Mouse (Mus musculus) G1E (cell line): ENCODE data around the gene Phf1.

Experiments
- CTCF ChIP-seq: IDR thresholded peaks from 2 replicates; pipeline ENCODE4 v1.5.1; 2012; ENCODE audit warnings: low read depth, low read length, inconsistent platforms, mixed read lengths
- GATA1 ChIP-seq: IDR thresholded peaks from 2 replicates; pipeline ENCODE4 v1.6.1; 2012; ENCODE audit warnings: borderline replicate concordance, low read length, inconsistent platforms, mixed read lengths
- GATA2 ChIP-seq: IDR thresholded peaks from 2 replicates; pipeline ENCODE4 v1.6.1; 2012; ENCODE audit warnings: low read depth, low read length, inconsistent platforms, borderline replicate concordance
- POLR2AphosphoS5 ChIP-seq: IDR thresholded peaks from 2 replicates; pipeline ENCODE4 v1.6.1; 2012; ENCODE audit warnings: low read depth, low read length, inconsistent platforms; ENCODE audit not compliant: insufficient replicate concordance
- TAL1 ChIP-seq: conservative IDR thresholded peaks from 2 replicates; pipeline ENCODE4 v1.6.1; 2012; ENCODE audit warnings: low read depth, low read length, inconsistent platforms, mixed read lengths

DNA sequence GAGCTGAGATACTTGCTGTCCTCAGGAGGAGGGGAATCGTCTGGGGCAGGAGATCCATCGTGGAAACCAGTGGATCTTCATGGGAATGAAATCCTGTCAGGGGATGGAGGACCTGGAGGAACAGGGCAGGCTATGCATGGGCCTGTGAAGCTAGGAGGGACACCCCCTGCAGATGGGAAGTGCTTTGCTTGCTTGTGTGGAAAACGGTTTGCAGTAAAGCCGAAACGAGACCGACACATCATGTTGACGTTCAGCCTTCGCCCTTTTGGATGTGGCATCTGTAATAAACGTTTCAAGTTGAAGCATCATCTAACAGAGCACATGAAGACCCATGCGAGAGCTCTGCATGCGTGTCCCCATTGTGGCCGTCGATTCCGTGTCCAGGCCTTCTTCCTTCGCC, 41.7 kb downstream of the Phf1 start:
- TF ChIP-seq CTCF, result no peak
- no peak for TF ChIP-seq GATA1
- no peak for TF ChIP-seq GATA2
- TF ChIP-seq TAL1, result no peak
- no peak for TF ChIP-seq POLR2AphosphoS5
